Mouse (Mus musculus) liver, adult 2 months (tissue): Measurements from ENCODE around the gene Mms22l. TPM values are rescaled to one million over a fixed set of nuclear protein-coding genes. Genes with fewer than 3 reads are reported as not detected.
"Not testable (repeated sequence)": the region's sequence is repeated elsewhere in the genome, so short reads cannot be mapped to it uniquely, and the experiment has no call there.

Experiments used
- DNase-seq: peaks from one replicate; pipeline ENCODE4 v3.0.0-alpha.2; 2011; ENCODE audit warnings: low read depth, low spot score; ENCODE audit errors: extremely low read depth
- H3K27ac ChIP-seq: fragments of 200-500 bp; replicated peaks from 2 replicates; pipeline ENCODE4 v1.5.1; 2012; ENCODE audit warnings: low read depth, mild to moderate bottlenecking, control low read depth, inconsistent platforms, low read length; ENCODE audit not compliant: insufficient read depth
- H3K27me3 ChIP-seq: fragments of 200-500 bp; 2 replicates; pipeline ENCODE4 v1.6.1; 2012; ENCODE audit warnings: mild to moderate bottlenecking, moderate library complexity, low read length, inconsistent platforms; ENCODE audit not compliant: control insufficient read depth, insufficient read depth
- H3K36me3 ChIP-seq: fragments of 200-500 bp; 2 replicates; pipeline ENCODE4 v1.6.1; 2012; ENCODE audit warnings: low read length, inconsistent platforms; ENCODE audit not compliant: control insufficient read depth, insufficient read depth
- H3K4me1 ChIP-seq: fragments of 200-500 bp; 2 replicates; pipeline ENCODE4 v1.6.1; 2011; ENCODE audit warnings: low read length; ENCODE audit not compliant: control insufficient read depth, insufficient read depth
- H3K4me3 ChIP-seq: fragments of 200-500 bp; 2 replicates; pipeline ENCODE4 v1.5.1; 2011; ENCODE audit warnings: low read depth, mild to moderate bottlenecking, control low read depth, low read length, moderate library complexity; ENCODE audit not compliant: insufficient read depth
- H3K79me2 ChIP-seq: fragments of 200-500 bp; 2 replicates; pipeline ENCODE4 v1.6.1; 2012; ENCODE audit warnings: inconsistent platforms, mild to moderate bottlenecking, low read length, moderate library complexity; ENCODE audit not compliant: control insufficient read depth, insufficient read depth
- H3K9ac ChIP-seq: fragments of 200-500 bp; 2 replicates; pipeline ENCODE4 v1.6.1; 2012; ENCODE audit warnings: low read depth, mild to moderate bottlenecking, control low read depth, inconsistent platforms, low read length
- CTCF ChIP-seq: fragments of 200-500 bp; IDR thresholded peaks from 2 replicates; pipeline ENCODE4 v1.5.1; 2011; ENCODE audit warnings: low read depth, low read length, control low read depth
- POLR2A ChIP-seq: fragments of 200-500 bp; IDR thresholded peaks from 2 replicates; pipeline ENCODE4 v1.6.1; 2011; ENCODE audit warnings: low read length, control low read depth; ENCODE audit not compliant: insufficient read depth; ENCODE audit errors: extremely low read depth
- WGBS: fragments of 180-500 bp; shearing (Covaris S2); methylation state at CpG from one replicate; pipeline ENCODE4 v1.1.7; 2018; 5-methylcytosine and 5-hydroxymethylcytosine counted together
- polyA plus RNA-seq: library from polyadenylated mRNA; depleted of rRNA; stranded (reverse); fragments of >200 nt; gene quantifications from 2 replicates; pipeline ENCODE4 v1.2.3, GENCODE M21; 2012; rRNA removed
- total RNA-seq: library from RNA; depleted of rRNA; stranded (reverse); fragments of >200 nt; gene quantifications from 2 replicates; pipeline ENCODE4 v1.2.3, GENCODE M21; 2014; rRNA removed

The Mms22l gene
- 2.8 and 4.2 TPM in 2 replicates for total RNA-seq
- polyA plus RNA-seq, result 0.89 and 0.92 TPM in 2 replicates

DNA sequence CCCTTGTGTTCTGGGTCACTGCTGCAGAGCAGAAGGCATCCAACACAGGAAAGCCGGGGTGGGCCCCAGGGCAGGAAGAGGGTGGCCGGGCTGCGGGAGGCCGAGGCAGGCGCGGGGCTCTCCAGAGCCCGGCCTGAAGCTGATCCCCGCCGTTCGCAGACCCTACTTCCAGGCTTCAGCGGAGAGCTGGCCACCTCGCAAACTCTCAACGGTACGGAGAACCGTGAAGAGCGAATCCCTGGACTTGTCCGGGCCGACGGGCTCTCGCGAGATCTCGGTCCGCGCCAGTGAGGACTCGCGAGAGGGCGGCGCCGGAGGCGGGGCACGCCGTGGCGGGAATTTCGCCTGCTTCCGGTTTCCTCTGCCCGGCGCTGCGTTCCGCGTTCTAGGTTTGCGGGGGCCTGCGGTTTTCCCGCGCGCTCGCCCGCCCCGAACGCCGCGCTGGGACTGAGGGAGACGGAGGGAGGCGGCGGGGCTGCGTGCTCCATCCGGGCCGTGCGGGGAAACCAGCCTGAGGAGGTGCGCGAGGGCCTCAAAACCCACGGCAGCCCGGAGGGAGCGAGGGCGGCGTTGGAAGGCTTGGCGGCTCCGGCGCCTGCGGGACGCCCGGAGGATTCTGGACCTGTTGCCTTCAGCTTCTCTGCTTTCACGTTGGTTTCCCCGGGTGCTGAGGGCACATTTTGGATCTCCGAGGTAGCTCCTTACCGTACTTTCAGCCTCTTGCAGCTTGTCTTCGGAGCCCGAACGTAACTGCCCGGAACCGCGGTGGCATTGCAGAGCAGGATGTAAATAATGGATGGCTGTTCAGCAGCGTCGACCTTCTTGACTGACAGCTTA is at the start of gene Mms22l:
Mms22l (plus strand) TSS at position 336 of the 837 bp plus-strand sequence.
- WGBS, result under 1% methylated on average over 83 of the region's 83 CpGs
- TF ChIP-seq POLR2A (no peak), CTCF (no peak)
- Histone ChIP-seq H3K27me3 (no peaks in the 10 kb centered on the region), H3K4me1 (no peaks in the 10 kb centered on the region; the same call in 1 of the 2 replicates), H3K79me2 (no peaks in the 10 kb centered on the region), H3K4me3 (peak within 1 kb of the TSS; percentile 74), H3K9ac (peak within 1 kb of the TSS; percentile 75), H3K36me3 (no peaks in the 10 kb centered on the region), H3K27ac (peak within 1 kb of the TSS; percentile 45; the same call in 1 of the 2 replicates)
- DNase-seq, result peak; percentile 74

DNA sequence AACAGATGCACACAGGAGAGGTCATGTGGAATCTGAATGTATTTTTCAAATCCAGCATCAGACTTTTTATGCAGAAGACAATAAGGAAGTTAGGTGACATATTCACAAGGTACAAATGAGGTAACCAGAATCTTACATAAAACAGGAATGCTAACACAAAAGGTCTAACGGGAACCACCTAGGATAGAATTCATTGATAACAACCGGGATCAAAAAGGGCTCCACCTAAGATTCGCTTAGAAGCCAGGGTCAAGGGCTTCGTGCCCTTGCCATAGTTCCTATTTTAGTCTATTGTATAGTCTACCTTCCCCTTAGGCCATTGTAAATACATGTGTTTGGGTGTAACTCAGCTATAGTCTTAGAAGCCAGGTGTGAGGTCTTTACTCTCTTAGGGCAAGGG is 12.2 kb upstream of the Mms22l start:
- not testable (repeated sequence) for H3K9ac ChIP-seq, H3K27me3 ChIP-seq, H3K79me2 ChIP-seq, DNase-seq, H3K4me1 ChIP-seq, H3K36me3 ChIP-seq, H3K4me3 ChIP-seq, H3K27ac ChIP-seq
- WGBS, result 85% methylated on average over 4 of the region's 4 CpGs

DNA sequence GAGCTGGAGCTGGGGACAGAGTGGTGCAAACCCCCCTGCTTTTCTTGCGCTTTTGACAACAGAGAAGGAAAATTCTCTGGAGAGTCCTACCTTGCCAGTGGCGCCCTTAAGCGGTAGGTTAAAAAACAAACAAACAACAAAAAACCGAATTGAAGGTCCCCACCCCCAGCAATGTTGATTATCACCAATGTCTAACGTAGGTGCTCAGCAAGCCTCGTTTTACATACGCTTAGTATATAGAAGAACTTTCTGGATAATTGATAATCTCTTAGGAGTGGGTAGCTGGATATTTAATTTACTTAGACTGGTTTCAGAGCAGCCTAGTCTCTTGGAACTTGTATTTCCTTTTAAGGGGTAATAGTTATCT is 685 bp downstream of the Mms22l start:
- Histone ChIP-seq H3K27me3 (no peaks in the 10 kb centered on the region), H3K36me3 (no peaks in the 10 kb centered on the region), H3K27ac (no peak overlapping the region), H3K4me3 (peak overlapping the region; percentile 74), H3K79me2 (no peaks in the 10 kb centered on the region), H3K9ac (peak overlapping the region; percentile 69), H3K4me1 (no peaks in the 10 kb centered on the region; the same call in 1 of the 2 replicates)
- DNase-seq, result no peak
- TF ChIP-seq CTCF (no peak), POLR2A (no peak)
- WGBS, result 1% methylated on average over 7 of the region's 7 CpGs

DNA sequence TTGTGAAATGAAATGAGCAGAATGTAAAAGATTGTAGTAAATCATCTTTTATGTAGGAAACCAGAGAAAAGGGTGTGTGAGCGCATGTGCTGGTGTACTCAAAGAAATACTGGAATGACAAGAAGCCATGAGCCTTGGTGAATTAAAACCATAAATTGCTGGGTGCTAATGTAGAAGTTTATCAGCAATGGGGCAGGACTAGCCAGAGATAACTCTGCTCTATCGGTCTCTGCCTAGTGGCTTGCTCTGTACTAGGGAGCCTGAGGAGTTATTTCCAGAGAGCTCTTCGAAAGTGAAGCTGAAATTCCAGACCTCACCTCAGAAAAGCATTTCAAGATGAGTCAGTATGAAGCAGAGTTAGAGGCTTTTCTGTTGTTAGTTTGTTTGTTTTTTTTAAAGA is 12.9 kb downstream of the Mms22l start:
- no peaks in the 10 kb centered on the region for H3K4me1 ChIP-seq
- TF ChIP-seq CTCF, result no peak
- no peaks in the 10 kb centered on the region for H3K36me3 ChIP-seq
- H3K4me3 ChIP-seq, result no peak overlapping the region
- no peak for DNase-seq
- WGBS, result 96% methylated on average over 3 of the region's 3 CpGs
- H3K27ac ChIP-seq, result no peak overlapping the region
- no peaks in the 10 kb centered on the region for H3K79me2 ChIP-seq
- no peaks in the 10 kb centered on the region for H3K27me3 ChIP-seq
- no peak overlapping the region for H3K9ac ChIP-seq

DNA sequence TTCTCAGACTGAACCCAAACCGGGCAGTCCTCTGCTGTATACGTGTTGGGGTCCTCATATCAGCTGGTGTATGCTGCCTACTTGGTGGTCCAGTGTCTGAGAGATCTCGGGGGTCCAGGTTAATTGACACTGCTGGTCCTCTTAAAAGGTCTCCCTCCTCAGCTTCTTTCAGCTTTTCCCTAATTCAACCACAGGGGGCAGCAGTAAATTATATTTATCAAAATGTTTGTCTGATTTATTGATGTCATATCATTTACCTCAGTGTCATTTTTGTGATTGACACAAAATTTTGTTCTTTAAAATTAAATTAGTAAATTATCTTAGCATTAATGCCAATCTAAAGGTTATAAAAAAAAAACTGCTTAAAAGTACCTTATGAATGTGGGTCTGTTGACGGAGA is 40.7 kb downstream of the Mms22l start:
- Histone ChIP-seq H3K9ac (no peak overlapping the region), H3K36me3 (no peaks in the 10 kb centered on the region), H3K79me2 (no peaks in the 10 kb centered on the region), H3K4me3 (no peak overlapping the region), H3K27ac (no peak overlapping the region), H3K27me3 (no peaks in the 10 kb centered on the region), H3K4me1 (no peaks in the 10 kb centered on the region)
- no peak for DNase-seq
- no peak for TF ChIP-seq POLR2A
- no peak for TF ChIP-seq CTCF
- 92% methylated on average over 4 of the region's 4 CpGs for WGBS

DNA sequence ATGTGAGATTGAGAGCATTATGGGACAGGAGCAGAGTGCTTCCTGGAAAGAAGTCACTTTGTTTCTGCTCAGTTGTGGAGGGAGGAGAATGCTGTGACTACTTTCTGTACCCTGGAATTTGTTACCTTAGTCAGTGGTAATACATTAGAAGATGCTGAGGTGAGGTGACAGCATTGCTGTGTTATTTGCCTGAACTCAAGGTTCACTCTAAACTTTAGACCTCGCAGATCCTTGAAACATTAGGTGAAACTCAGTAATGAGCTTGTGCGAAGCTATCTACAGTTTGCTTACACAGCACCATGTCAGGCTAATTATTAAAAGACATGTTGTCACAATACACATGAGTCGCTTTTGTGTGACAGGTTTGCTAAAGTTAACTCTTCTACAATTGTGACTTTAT is 47.2 kb downstream of the Mms22l start:
- DNase-seq, result peak; percentile 65
- no peak overlapping the region for H3K9ac ChIP-seq
- H3K36me3 ChIP-seq, result no peaks in the 10 kb centered on the region
- no peaks in the 10 kb centered on the region for H3K4me1 ChIP-seq
- no peaks in the 10 kb centered on the region for H3K79me2 ChIP-seq
- H3K27ac ChIP-seq, result no peak overlapping the region
- no peaks in the 10 kb centered on the region for H3K27me3 ChIP-seq
- no peak overlapping the region for H3K4me3 ChIP-seq
- TF ChIP-seq POLR2A (no peak), CTCF (no peak)
- 25% methylated on average over 3 of the region's 3 CpGs for WGBS
